Mouse (Mus musculus): ENCODE measurements around the gene Kdelr2.

GRCm38 (mm10) chr5:143470421-143471164 is 67.0 kb downstream of the Kdelr2 start:
- TF ChIP-seq CTCF (IDR thresholded peaks at IDR 0.05; ENCODE audit: insufficient read depth, low read depth, low read length) (no peak), POLR2A (IDR thresholded peaks at IDR 0.05; ENCODE audit: insufficient read depth, low read depth, low read length) (no peak)

Data from olfactory bulb, adult 2 months (tissue).